Mouse (Mus musculus): ENCODE results near the gene Gucy1b1. TPM values are rescaled to one million over a fixed set of nuclear protein-coding genes. Genes with fewer than 3 reads are reported as not detected.

Gucy1b1 gene
- polyA plus RNA-seq, 1 experiment = 0.37 TPM

DNA sequence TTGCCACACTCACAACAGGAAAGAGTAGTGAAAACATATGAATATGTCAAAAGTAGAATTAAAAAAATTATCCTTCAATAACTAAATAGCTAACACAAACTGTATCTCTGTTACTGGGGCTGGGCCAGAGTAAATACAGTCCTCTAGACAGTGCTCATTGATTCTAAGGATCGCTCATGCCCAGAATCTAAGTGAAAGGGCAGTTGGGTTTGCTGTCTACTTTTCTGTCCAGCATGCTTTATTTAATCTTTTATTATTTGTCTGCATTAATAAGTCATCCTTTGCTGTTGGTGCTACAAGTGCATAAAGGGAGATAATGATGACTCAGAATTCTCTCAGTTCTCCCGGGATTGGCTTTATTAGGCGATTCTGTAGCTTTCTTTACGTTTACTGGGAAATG lies 79.1 kb downstream of the Gucy1b1 start:
- Histone ChIP-seq H3K9me3 (replicated peaks; ENCODE audit: control insufficient read depth, insufficient read depth, low read length, poor library complexity, severe bottlenecking) (no peaks in the 10 kb centered on the region), H3K27me3 (ENCODE audit: control insufficient read depth, insufficient read depth, low read length, poor library complexity, severe bottlenecking) (no peaks in the 10 kb centered on the region), H3K4me1 (ENCODE audit: control insufficient read depth, insufficient read depth, low read length) (no peaks in the 10 kb centered on the region), H3K4me3 (ENCODE audit: low read depth, low read length) (no peak overlapping the region), H3K9ac (ENCODE audit: low read depth, poor library complexity, severe bottlenecking) (no peak overlapping the region), H3K36me3 (ENCODE audit: control insufficient read depth, insufficient read depth, low read length, poor library complexity, severe bottlenecking) (no peaks in the 10 kb centered on the region), H3K27ac (ENCODE audit: insufficient read depth, low read length) (no peak overlapping the region)
- TF ChIP-seq EP300 (IDR thresholded peaks at IDR 0.05; ENCODE audit: insufficient read depth, low read depth, low read length) (no peak), CTCF (IDR thresholded peaks at IDR 0.05; ENCODE audit: low read depth, low read length) (no peak), POLR2A (IDR thresholded peaks at IDR 0.05; ENCODE audit: insufficient read depth, low read length) (no peak)

DNA sequence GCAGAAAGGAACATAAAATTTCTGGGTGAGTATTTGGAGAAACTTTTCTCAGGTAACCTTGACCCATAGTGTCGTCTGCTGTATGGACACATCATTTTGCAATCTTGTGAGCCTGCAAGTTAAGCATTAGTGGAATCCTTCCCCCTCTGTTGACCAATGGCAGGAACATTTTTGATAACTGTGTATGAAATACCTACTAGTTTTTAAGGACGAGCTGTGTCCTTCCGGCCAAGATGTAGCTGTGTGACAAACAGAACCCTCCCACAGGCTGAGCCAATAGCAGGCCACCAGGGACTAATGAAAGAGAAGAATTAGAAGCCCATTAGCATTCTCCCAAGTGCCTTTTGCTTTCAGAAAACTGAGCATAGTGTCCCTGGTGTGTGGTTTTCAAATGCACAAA lies 84.0 kb downstream of the Gucy1b1 start:
- Histone ChIP-seq H3K9me3 (replicated peaks; ENCODE audit: control insufficient read depth, insufficient read depth, low read length, poor library complexity, severe bottlenecking) (no peaks in the 10 kb centered on the region), H3K27me3 (ENCODE audit: control insufficient read depth, insufficient read depth, low read length, poor library complexity, severe bottlenecking) (no peaks in the 10 kb centered on the region), H3K9ac (ENCODE audit: low read depth, poor library complexity, severe bottlenecking) (no peak overlapping the region), H3K4me1 (ENCODE audit: control insufficient read depth, insufficient read depth, low read length) (no peaks in the 10 kb centered on the region), H3K27ac (ENCODE audit: insufficient read depth, low read length) (no peak overlapping the region), H3K4me3 (ENCODE audit: low read depth, low read length) (no peak overlapping the region), H3K36me3 (ENCODE audit: control insufficient read depth, insufficient read depth, low read length, poor library complexity, severe bottlenecking) (no peaks in the 10 kb centered on the region)
- TF ChIP-seq EP300 (IDR thresholded peaks at IDR 0.05; ENCODE audit: insufficient read depth, low read depth, low read length) (no peak), CTCF (IDR thresholded peaks at IDR 0.05; ENCODE audit: low read depth, low read length) (no peak), POLR2A (IDR thresholded peaks at IDR 0.05; ENCODE audit: insufficient read depth, low read length) (no peak)

DNA sequence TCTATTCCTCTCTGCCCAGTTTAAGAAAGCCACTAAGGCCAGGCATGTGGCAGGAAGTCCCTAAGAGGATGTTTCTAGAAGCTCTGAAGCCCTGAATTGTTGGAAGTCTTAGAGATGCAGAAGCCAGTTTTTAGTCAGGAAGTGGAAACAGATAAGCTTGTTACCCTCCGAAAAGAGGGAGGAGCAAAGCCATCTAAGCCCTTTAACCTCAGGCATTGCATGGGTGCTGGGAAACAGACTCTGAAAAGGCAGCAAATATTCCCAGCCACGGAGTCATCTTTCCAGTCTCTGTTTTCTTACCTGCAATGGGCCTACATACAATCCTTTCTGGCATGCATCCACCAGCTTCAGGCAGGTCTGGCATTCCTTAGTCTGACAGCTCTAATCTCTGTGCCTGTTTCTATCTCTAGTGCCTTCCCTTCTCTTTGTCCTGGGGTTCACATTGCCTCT lies 84.8 kb downstream of the Gucy1b1 start:
- Histone ChIP-seq H3K4me3 (ENCODE audit: low read depth, low read length) (no peak overlapping the region), H3K27ac (ENCODE audit: insufficient read depth, low read length) (no peak overlapping the region)
- TF ChIP-seq CTCF (IDR thresholded peaks at IDR 0.05; ENCODE audit: low read depth, low read length) = no peak
- no peak for TF ChIP-seq EP300 (IDR thresholded peaks at IDR 0.05; ENCODE audit: insufficient read depth, low read depth, low read length)
- TF ChIP-seq POLR2A (IDR thresholded peaks at IDR 0.05; ENCODE audit: insufficient read depth, low read length) = no peak

DNA sequence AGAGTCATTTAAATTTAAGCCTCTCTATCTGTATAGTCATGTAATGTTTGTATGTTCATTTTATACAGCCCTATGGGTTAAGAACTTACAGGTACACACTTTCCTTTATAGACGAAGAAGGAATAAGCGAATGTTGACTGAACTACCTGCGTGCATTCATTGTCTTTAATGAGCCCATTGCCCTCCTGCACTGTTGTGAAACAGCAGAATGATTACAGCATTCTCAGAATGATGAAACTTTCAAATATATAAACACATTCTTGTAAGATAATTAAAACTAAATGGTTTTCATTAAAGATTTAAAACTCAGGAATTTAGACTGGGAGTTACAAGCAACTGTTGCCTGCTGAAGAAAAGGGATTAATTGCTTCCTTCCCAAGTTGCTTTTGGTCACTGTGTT lies 86.9 kb downstream of the Gucy1b1 start:
- Histone ChIP-seq H3K36me3 (ENCODE audit: control insufficient read depth, insufficient read depth, low read length, poor library complexity, severe bottlenecking) (no peaks in the 10 kb centered on the region), H3K9ac (ENCODE audit: low read depth, poor library complexity, severe bottlenecking) (no peak overlapping the region), H3K27ac (ENCODE audit: insufficient read depth, low read length) (no peak overlapping the region), H3K27me3 (ENCODE audit: control insufficient read depth, insufficient read depth, low read length, poor library complexity, severe bottlenecking) (no peaks in the 10 kb centered on the region), H3K9me3 (replicated peaks; ENCODE audit: control insufficient read depth, insufficient read depth, low read length, poor library complexity, severe bottlenecking) (no peaks in the 10 kb centered on the region), H3K4me1 (ENCODE audit: control insufficient read depth, insufficient read depth, low read length) (no peaks in the 10 kb centered on the region), H3K4me3 (ENCODE audit: low read depth, low read length) (no peak overlapping the region)
- TF ChIP-seq CTCF (IDR thresholded peaks at IDR 0.05; ENCODE audit: low read depth, low read length) (no peak), EP300 (IDR thresholded peaks at IDR 0.05; ENCODE audit: insufficient read depth, low read depth, low read length) (no peak), POLR2A (IDR thresholded peaks at IDR 0.05; ENCODE audit: insufficient read depth, low read length) (no peak)

More for the DNA sequence above, 84.8 kb downstream of the Gucy1b1 start:
- no peak overlapping the region for H3K9ac ChIP-seq (ENCODE audit: low read depth, poor library complexity, severe bottlenecking)
- H3K36me3 ChIP-seq (ENCODE audit: control insufficient read depth, insufficient read depth, low read length, poor library complexity, severe bottlenecking) = no peaks in the 10 kb centered on the region
- no peaks in the 10 kb centered on the region for H3K9me3 ChIP-seq (replicated peaks; ENCODE audit: control insufficient read depth, insufficient read depth, low read length, poor library complexity, severe bottlenecking)
- H3K27me3 ChIP-seq (ENCODE audit: control insufficient read depth, insufficient read depth, low read length, poor library complexity, severe bottlenecking) = no peaks in the 10 kb centered on the region
- H3K4me1 ChIP-seq (ENCODE audit: control insufficient read depth, insufficient read depth, low read length) = no peaks in the 10 kb centered on the region

DNA sequence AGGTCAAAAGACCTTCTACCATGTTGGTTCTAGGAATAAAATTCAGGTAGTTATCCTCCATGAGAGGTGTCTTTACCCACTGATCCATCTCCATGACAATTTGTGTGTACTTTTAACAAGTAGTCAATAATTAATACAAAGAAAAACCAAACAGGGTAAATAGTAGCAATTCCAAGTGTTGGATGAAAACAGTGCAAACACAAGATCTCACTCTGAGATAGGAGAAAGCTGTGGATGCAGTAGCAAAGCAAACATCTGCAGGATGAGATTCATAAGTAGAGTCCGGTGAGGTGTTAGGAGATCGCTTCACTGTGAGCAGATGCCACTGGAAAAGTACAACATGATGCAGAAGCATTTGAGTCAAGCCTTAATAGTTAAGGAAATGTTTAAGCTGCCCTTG lies 88.4 kb downstream of the Gucy1b1 start:
- Histone ChIP-seq H3K27me3 (ENCODE audit: control insufficient read depth, insufficient read depth, low read length, poor library complexity, severe bottlenecking) (no peaks in the 10 kb centered on the region), H3K9me3 (replicated peaks; ENCODE audit: control insufficient read depth, insufficient read depth, low read length, poor library complexity, severe bottlenecking) (no peaks in the 10 kb centered on the region), H3K36me3 (ENCODE audit: control insufficient read depth, insufficient read depth, low read length, poor library complexity, severe bottlenecking) (no peaks in the 10 kb centered on the region), H3K27ac (ENCODE audit: insufficient read depth, low read length) (no peak overlapping the region), H3K9ac (ENCODE audit: low read depth, poor library complexity, severe bottlenecking) (no peak overlapping the region), H3K4me1 (ENCODE audit: control insufficient read depth, insufficient read depth, low read length) (no peaks in the 10 kb centered on the region), H3K4me3 (ENCODE audit: low read depth, low read length) (no peak overlapping the region)
- no peak for TF ChIP-seq POLR2A (IDR thresholded peaks at IDR 0.05; ENCODE audit: insufficient read depth, low read length)
- no peak for TF ChIP-seq CTCF (IDR thresholded peaks at IDR 0.05; ENCODE audit: low read depth, low read length)
- no peak for TF ChIP-seq EP300 (IDR thresholded peaks at IDR 0.05; ENCODE audit: insufficient read depth, low read depth, low read length)

DNA sequence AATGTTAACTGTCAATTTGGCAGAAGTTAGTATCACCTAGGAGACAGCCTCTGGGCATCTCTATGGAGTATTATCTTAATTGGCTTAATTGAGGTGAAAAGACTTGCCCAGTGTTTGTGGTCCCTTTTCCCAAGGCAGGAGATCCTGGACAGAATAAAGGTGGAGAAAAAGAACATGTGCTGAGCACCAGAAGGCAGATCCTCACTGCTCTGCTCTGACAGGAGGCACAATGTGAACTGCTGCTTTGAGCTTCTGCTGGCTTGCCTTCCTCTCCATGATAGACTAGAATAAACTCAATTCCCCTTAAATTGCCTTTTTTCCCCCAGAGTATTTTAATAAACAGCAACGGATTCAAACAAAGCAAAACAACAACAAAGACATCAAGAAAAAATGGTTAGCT lies 89.4 kb downstream of the Gucy1b1 start:
- TF ChIP-seq EP300 (IDR thresholded peaks at IDR 0.05; ENCODE audit: insufficient read depth, low read depth, low read length) (no peak), CTCF (IDR thresholded peaks at IDR 0.05; ENCODE audit: low read depth, low read length) (no peak), POLR2A (IDR thresholded peaks at IDR 0.05; ENCODE audit: insufficient read depth, low read length) (no peak)
- Histone ChIP-seq H3K4me3 (ENCODE audit: low read depth, low read length) (no peak overlapping the region), H3K36me3 (ENCODE audit: control insufficient read depth, insufficient read depth, low read length, poor library complexity, severe bottlenecking) (no peaks in the 10 kb centered on the region), H3K9ac (ENCODE audit: low read depth, poor library complexity, severe bottlenecking) (no peak overlapping the region), H3K27ac (ENCODE audit: insufficient read depth, low read length) (no peak overlapping the region), H3K27me3 (ENCODE audit: control insufficient read depth, insufficient read depth, low read length, poor library complexity, severe bottlenecking) (no peaks in the 10 kb centered on the region), H3K4me1 (ENCODE audit: control insufficient read depth, insufficient read depth, low read length) (no peaks in the 10 kb centered on the region), H3K9me3 (replicated peaks; ENCODE audit: control insufficient read depth, insufficient read depth, low read length, poor library complexity, severe bottlenecking) (no peaks in the 10 kb centered on the region)

All from ES-Bruce4 (cell line).